Mouse (Mus musculus): Measurements from ENCODE around the gene Bmyc.
"Not testable (repeated sequence)": the region's sequence is repeated elsewhere in the genome, so short reads cannot be mapped to it uniquely, and the experiment has no call there.

- TF ChIP-seq CTCF, EP300 (IDR thresholded peaks at IDR 0.05): not testable (repeated sequence)
Measured at GRCm38 (mm10) chr2:25736709-25737108, 30.2 kb downstream of the Bmyc start, which contains the start of gene Obp2b.

Data from lung, postnatal 0 days (tissue).